Comparison of ENCODE assay signal across 20 mouse cellular contexts in genomic region chr11:59634001-59634660, GRCm38 (mm10). TPM values are rescaled to one million over a fixed set of nuclear protein-coding genes. Genes with fewer than 3 reads are reported as not detected.
DNase-seq lines count a peak whose midpoint lies in the region; ATAC-seq and TF ChIP-seq lines count a peak whose summit lies in the region.
"Had no signal": no experiment of that assay in that cellular context is flagged by ENCODE, and none has a peak within 500 bp of the region (broad histone marks: within the 10 kb centered on the region; RNA-seq: fewer than 3 reads in every experiment).

No protein-coding gene starts in this region.

- H3K4me1 ChIP-seq in lung, embryonic 15.5 days = peaks cover 51% of the 10 kb centered on the region
- no peaks in the 10 kb centered on the region for H3K4me1 ChIP-seq in stomach, postnatal 0 days (replicated peaks; ENCODE audit: control insufficient read depth, insufficient read depth)
- H3K4me1 ChIP-seq: heart, embryonic 13.5 days; neural tube, embryonic 15.5 days had no signal

- no peak for TF ChIP-seq EP300 in stomach, postnatal 0 days (optimal IDR thresholded peaks at IDR 0.05)

- DNase-seq in embryo, embryonic 10 days (ENCODE audit: low spot score) = peak; percentile 16
- DNase-seq in embryo, embryonic 10.5 days (ENCODE audit: low spot score) = no peak
- peak; percentile 59 to 71 for DNase-seq in lung, adult 18-20 months
- no peak for DNase-seq in lung, postnatal 25 days (ENCODE audit: low spot score)
- peak; percentile 30 for DNase-seq in stomach, postnatal 0 days (ENCODE audit: low spot score)
- DNase-seq in right cerebral cortex, postnatal 36 days (ENCODE audit: low spot score in 2 of 2) = no peak
- no peak for DNase-seq in yolk sac, embryonic 10.5 days (ENCODE audit: low spot score)
- DNase-seq: adrenal gland, postnatal 14 days; cerebellum, adult 8-10 months; gastrocnemius, postnatal 25 days; kidney, postnatal 10 days; thymus, postnatal 36 days had no signal

- H3K9me3 ChIP-seq in lung, embryonic 15.5 days = no peaks in the 10 kb centered on the region
- H3K9me3 ChIP-seq in stomach, postnatal 0 days (ENCODE audit: control insufficient read depth, low read length) = no peaks in the 10 kb centered on the region
- H3K9me3 ChIP-seq: heart, embryonic 13.5 days; liver, embryonic 15.5 days; neural tube, embryonic 15.5 days had no signal

- WGBS in lung, embryonic 15.5 days = 52% methylated on average over 7 of the region's 7 CpGs
- WGBS in stomach, postnatal 0 days = 59% methylated on average over 7 of the region's 7 CpGs

- no peak overlapping the region for H3K4me3 ChIP-seq in lung, embryonic 15.5 days
- no peak overlapping the region for H3K4me3 ChIP-seq in stomach, postnatal 0 days (ENCODE audit: low read depth, low read length)
- H3K4me3 ChIP-seq: heart, embryonic 13.5 days; liver, embryonic 15.5 days; neural tube, embryonic 15.5 days had no signal

- H3K36me3 ChIP-seq in lung, embryonic 15.5 days = no peaks in the 10 kb centered on the region
- H3K36me3 ChIP-seq in stomach, postnatal 0 days (ENCODE audit: control insufficient read depth, insufficient read depth, low read length) = no peaks in the 10 kb centered on the region
- H3K36me3 ChIP-seq: heart, embryonic 13.5 days; liver, embryonic 15.5 days; neural tube, embryonic 15.5 days had no signal

- TF ChIP-seq CTCF in stomach, postnatal 0 days (IDR thresholded peaks at IDR 0.05; ENCODE audit: low read depth) = no peak

- H3K27me3 ChIP-seq in lung, embryonic 15.5 days = no peaks in the 10 kb centered on the region
- no peaks in the 10 kb centered on the region for H3K27me3 ChIP-seq in stomach, postnatal 0 days (ENCODE audit: control insufficient read depth, insufficient read depth, low read length)
- H3K27me3 ChIP-seq: heart, embryonic 13.5 days; neural tube, embryonic 15.5 days had no signal

- ATAC-seq in lung, embryonic 15.5 days (ENCODE audit: borderline replicate concordance, extremely low read depth, low FRiP score, low TSS enrichment) = no peak
- no peak for ATAC-seq in stomach, postnatal 0 days (ENCODE audit: low FRiP score, low TSS enrichment)
- ATAC-seq: inflammation-experienced regulatory T-cells, adult 6 months had no signal

- peak overlapping the region; percentile 30; the same call in 1 of the 2 replicates for H3K27ac ChIP-seq in lung, embryonic 15.5 days
- H3K27ac ChIP-seq in stomach, postnatal 0 days (replicated peaks) = peak overlapping the region; percentile 85
- H3K27ac ChIP-seq: heart, embryonic 13.5 days; liver, embryonic 15.5 days; neural tube, embryonic 15.5 days had no signal

- H3K9ac ChIP-seq in lung, embryonic 15.5 days = no peak overlapping the region
- no peak overlapping the region for H3K9ac ChIP-seq in stomach, postnatal 0 days (ENCODE audit: low read length)
- H3K9ac ChIP-seq: heart, embryonic 13.5 days; liver, embryonic 15.5 days; neural tube, embryonic 15.5 days had no signal

- H3K4me2 ChIP-seq in lung, embryonic 15.5 days = no peak overlapping the region
- no peak overlapping the region for H3K4me2 ChIP-seq in stomach, postnatal 0 days (replicated peaks; ENCODE audit: low read depth)
- H3K4me2 ChIP-seq: heart, embryonic 13.5 days; liver, embryonic 15.5 days; midbrain, embryonic 11.5 days; neural tube, embryonic 15.5 days had no signal

RNA-seq across cellular contexts. Expression of gene Mprip, which starts 27.0 kb away (rescaled TPM):
- 109 and 111 TPM in 2 replicates for polyA plus RNA-seq in lung, embryonic 15.5 days (2015; fragmentation: Nextera tagmentation; extraction: Ambion mirVana)
- polyA plus RNA-seq in stomach, postnatal 0 days (2015; fragmentation: Nextera tagmentation; extraction: Ambion mirVana) = 51.1 and 56.8 TPM in 2 replicates

RNA-seq across cellular contexts. Expression of gene Olfr223, which starts 41.0 kb away (rescaled TPM):
- polyA plus RNA-seq in lung, embryonic 15.5 days (2015; fragmentation: Nextera tagmentation; extraction: Ambion mirVana) = not detected in 2 replicates
- not detected in 2 replicates for polyA plus RNA-seq in stomach, postnatal 0 days (2015; fragmentation: Nextera tagmentation; extraction: Ambion mirVana)
- polyA plus RNA-seq: cortical plate, adult 2 months; heart, embryonic 13.5 days; inflammation-experienced regulatory T-cells, adult 6 months; liver, embryonic 15.5 days; midbrain, embryonic 11.5 days; neural tube, embryonic 15.5 days; small intestine, adult 2 months had no signal

RNA-seq across cellular contexts. Expression of gene Olfr222, which starts 58.1 kb away (rescaled TPM):
- polyA plus RNA-seq in lung, embryonic 15.5 days (2015; fragmentation: Nextera tagmentation; extraction: Ambion mirVana) = not detected in 2 replicates
- not detected in 2 replicates for polyA plus RNA-seq in stomach, postnatal 0 days (2015; fragmentation: Nextera tagmentation; extraction: Ambion mirVana)
- polyA plus RNA-seq: cortical plate, adult 2 months; heart, embryonic 13.5 days; inflammation-experienced regulatory T-cells, adult 6 months; liver, embryonic 15.5 days; midbrain, embryonic 11.5 days; neural tube, embryonic 15.5 days; small intestine, adult 2 months had no signal

Comparison
In these comparisons a context has a peak if more than half of its experiments do, and no peak if none do; other contexts are left out.
1. DNase-seq: peak in embryo, embryonic 10 days (single experiment), lung, adult 18-20 months (2 of 2) and stomach, postnatal 0 days (single experiment); none in embryo, embryonic 10.5 days (single experiment), lung, postnatal 25 days (single experiment), right cerebral cortex, postnatal 36 days (0 of 2) and yolk sac, embryonic 10.5 days (single experiment).